Mouse (Mus musculus): Measurements from ENCODE around the gene Wdr82.

DNA sequence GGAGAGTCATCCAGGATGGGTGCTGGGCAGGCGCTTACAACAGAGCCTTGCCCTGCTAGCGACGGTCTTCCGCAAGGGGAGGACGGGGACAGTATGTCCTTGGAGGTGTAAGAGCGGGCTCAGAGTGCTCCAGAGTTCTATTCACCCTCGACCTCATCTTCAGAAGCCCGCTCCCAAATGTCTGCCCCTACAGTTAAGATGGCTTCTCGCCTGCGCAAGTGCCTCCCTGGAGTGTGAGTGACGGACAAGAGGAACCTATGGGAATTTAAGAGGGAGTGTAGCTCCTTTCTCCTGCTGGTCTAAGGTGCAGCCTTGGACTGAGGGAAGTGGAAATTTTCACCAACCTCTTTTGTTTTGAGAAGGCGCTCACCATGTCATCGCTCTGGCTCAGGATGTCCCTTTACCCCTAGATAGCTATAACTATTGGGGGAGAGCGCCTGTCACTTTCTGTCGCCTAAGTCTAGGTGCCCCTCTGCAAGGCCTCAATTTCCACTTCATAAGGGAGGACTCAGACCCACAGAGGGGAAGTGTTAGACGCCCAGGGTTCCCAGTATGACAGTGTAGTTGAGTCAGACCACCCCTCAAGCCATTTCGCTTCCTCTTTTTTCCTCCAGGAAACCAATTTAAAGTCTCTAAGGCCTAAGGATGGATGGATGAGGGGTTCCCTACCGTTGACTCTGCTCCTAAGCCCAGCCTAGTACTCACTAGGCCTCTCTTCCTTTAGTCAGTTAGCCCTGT lies 29.0 kb downstream of the Wdr82 start, which contains the start of gene Ppm1m:
- TF ChIP-seq CTCF (IDR thresholded peaks at IDR 0.05; ENCODE audit: low read depth) (no peak), EP300 (IDR thresholded peaks at IDR 0.05; ENCODE audit: low read depth) (no peak)

Measured in heart, postnatal 0 days (tissue).